Mouse (Mus musculus): ENCODE results near the gene Gm9733.

DNA sequence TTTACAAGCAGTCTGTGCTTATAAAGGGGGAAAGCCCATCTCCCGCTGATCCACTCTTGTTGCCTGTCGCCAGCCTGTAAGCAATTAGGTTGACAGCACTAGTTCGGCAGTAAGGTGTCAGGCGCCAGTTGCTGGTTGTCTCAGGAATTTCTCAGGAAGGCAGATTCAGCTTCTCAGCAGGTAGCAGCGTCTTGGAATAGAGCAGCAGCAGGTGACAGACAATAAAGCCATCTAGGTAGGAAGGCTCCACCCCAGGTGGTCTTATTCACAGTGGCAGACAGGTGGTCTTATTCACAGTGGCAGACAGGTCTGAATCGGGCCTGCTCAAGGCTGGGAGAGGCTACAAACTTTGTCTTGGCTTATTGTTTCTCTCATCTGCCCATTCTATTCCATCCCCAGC lies 76.4 kb downstream of the Gm9733 start:
- TF ChIP-seq CTCF (conservative IDR thresholded peaks at IDR 0.05; ENCODE audit: low read length) (no peak), POU5F1 (IDR thresholded peaks at IDR 0.05; ENCODE audit: borderline replicate concordance, low read length) (no peak), NANOG (IDR thresholded peaks at IDR 0.05; ENCODE audit: borderline replicate concordance, low read length) (peak; percentile 66; the same call in 1 of the 2 replicates)

All from E14TG2a.4 (cell line).